Comparison of ENCODE assay signal across 9 mouse cellular contexts in genomic region chr1:65112031-65112806, GRCm38 (mm10). TPM values are rescaled to one million over a fixed set of nuclear protein-coding genes. Genes with fewer than 3 reads are reported as not detected.
DNase-seq lines count a peak whose midpoint lies in the region; ATAC-seq and TF ChIP-seq lines count a peak whose summit lies in the region.
"Had no signal": no experiment of that assay in that cellular context is flagged by ENCODE, and none has a peak within 500 bp of the region (broad histone marks: within the 10 kb centered on the region; RNA-seq: fewer than 3 reads in every experiment).

No protein-coding gene starts in this region.

- no peak overlapping the region for H3K9ac ChIP-seq in embryonic facial prominence, embryonic 12.5 days
- no peak overlapping the region for H3K9ac ChIP-seq in heart, embryonic 12.5 days
- H3K9ac ChIP-seq in kidney, postnatal 0 days (ENCODE audit: low read depth, low read length): peak overlapping the region; percentile 42; the same call in 1 of the 2 replicates
- 0 out of 2 replicates have a peak overlapping the region, but pooled peaks have one; percentile 9 for H3K9ac ChIP-seq in liver, embryonic 11.5 days (ENCODE audit: low read depth, low read length)

- 10% methylated on average over 8 of the region's 8 CpGs for WGBS in embryonic facial prominence, embryonic 12.5 days
- WGBS in heart, embryonic 12.5 days: 11% methylated on average over 8 of the region's 8 CpGs
- WGBS in kidney, postnatal 0 days: 8% methylated on average over 8 of the region's 8 CpGs
- 11% methylated on average over 8 of the region's 8 CpGs for WGBS in liver, embryonic 11.5 days

- ATAC-seq in embryonic facial prominence, embryonic 12.5 days (ENCODE audit: insufficient number of reproducible peaks, insufficient read depth, low FRiP score, low TSS enrichment): no peak
- ATAC-seq in heart, embryonic 12.5 days (ENCODE audit: insufficient number of reproducible peaks, low FRiP score): no peak
- ATAC-seq in kidney, postnatal 0 days (replicated peaks; ENCODE audit: low FRiP score, low read depth): peak; percentile 45; the same call in 1 of the 2 replicates
- ATAC-seq in liver, embryonic 11.5 days (replicated peaks; ENCODE audit: low FRiP score): peak; percentile 57

- H3K27me3 ChIP-seq in C2C12 (ENCODE audit: control insufficient read depth, insufficient read depth, insufficient read length): no peaks in the 10 kb centered on the region
- H3K27me3 ChIP-seq in embryonic facial prominence, embryonic 12.5 days: no peaks in the 10 kb centered on the region
- H3K27me3 ChIP-seq in heart, embryonic 12.5 days (replicated peaks): no peaks in the 10 kb centered on the region
- H3K27me3 ChIP-seq in kidney, postnatal 0 days (ENCODE audit: insufficient read depth, low read length): no peaks in the 10 kb centered on the region
- H3K27me3 ChIP-seq in liver, embryonic 11.5 days (replicated peaks; ENCODE audit: control insufficient read depth, insufficient read depth, low read length): no peaks in the 10 kb centered on the region

- no peaks in the 10 kb centered on the region for H3K9me3 ChIP-seq in embryonic facial prominence, embryonic 12.5 days
- no peaks in the 10 kb centered on the region for H3K9me3 ChIP-seq in heart, embryonic 12.5 days (replicated peaks)
- no peaks in the 10 kb centered on the region for H3K9me3 ChIP-seq in kidney, postnatal 0 days (replicated peaks; ENCODE audit: low read length)
- H3K9me3 ChIP-seq in liver, embryonic 11.5 days (ENCODE audit: control insufficient read depth, low read length): no peaks in the 10 kb centered on the region

- TF ChIP-seq CTCF in C2C12 (IDR thresholded peaks at IDR 0.05; ENCODE audit: control insufficient read depth, insufficient read depth, insufficient read length): peak; percentile 26
- TF ChIP-seq CTCF in kidney, postnatal 0 days (IDR thresholded peaks at IDR 0.05; ENCODE audit: low read depth): peak; percentile 96

- H3K79me3 ChIP-seq in C2C12 (ENCODE audit: low read depth): no peaks in the 10 kb centered on the region

- no peak overlapping the region for H3ac ChIP-seq in C2C12 (ENCODE audit: control insufficient read depth, insufficient read length, low read depth)

- H3K4me1 ChIP-seq in embryonic facial prominence, embryonic 12.5 days: no peaks in the 10 kb centered on the region
- H3K4me1 ChIP-seq in heart, embryonic 12.5 days (replicated peaks): no peaks in the 10 kb centered on the region
- H3K4me1 ChIP-seq in kidney, postnatal 0 days (replicated peaks; ENCODE audit: insufficient read depth, low read length): 0 out of 2 replicates have a peak, but pooled peaks cover 3% of the 10 kb centered on the region
- H3K4me1 ChIP-seq in liver, embryonic 11.5 days (replicated peaks; ENCODE audit: control insufficient read depth, insufficient read depth, low read length): no peaks in the 10 kb centered on the region

- H3K36me3 ChIP-seq in C2C12 (ENCODE audit: control insufficient read depth, insufficient read depth): no peaks in the 10 kb centered on the region
- H3K36me3 ChIP-seq in embryonic facial prominence, embryonic 12.5 days: no peaks in the 10 kb centered on the region
- no peaks in the 10 kb centered on the region for H3K36me3 ChIP-seq in heart, embryonic 12.5 days
- H3K36me3 ChIP-seq in kidney, postnatal 0 days (ENCODE audit: insufficient read depth, low read length): no peaks in the 10 kb centered on the region
- H3K36me3 ChIP-seq in liver, embryonic 11.5 days (ENCODE audit: control insufficient read depth, insufficient read depth, low read length): no peaks in the 10 kb centered on the region

- peak overlapping the region; percentile 33 for H3K4me2 ChIP-seq in embryonic facial prominence, embryonic 12.5 days (replicated peaks)
- H3K4me2 ChIP-seq in heart, embryonic 12.5 days: peak overlapping the region; percentile 56
- H3K4me2 ChIP-seq in kidney, postnatal 0 days (ENCODE audit: low read length): peak overlapping the region; percentile 53
- peak overlapping the region; percentile 50 for H3K4me2 ChIP-seq in liver, embryonic 11.5 days

- DNase-seq in adrenal gland, postnatal 4 days (ENCODE audit: low spot score in 2 of 2): peak; percentile 27 to 55
- peak; percentile 96 for DNase-seq in kidney, postnatal 0 days (ENCODE audit: low spot score)
- no peak for DNase-seq in liver, embryonic 11.5 days (ENCODE audit: low spot score)
- DNase-seq in natural killer cell, adult 2 months (ENCODE audit: low spot score in 2 of 2): peak; percentile 20 to 26
- DNase-seq in testis, postnatal 10 days (ENCODE audit: low spot score): peak; percentile 83

- H3K27ac ChIP-seq in embryonic facial prominence, embryonic 12.5 days: no peak overlapping the region
- no peak overlapping the region for H3K27ac ChIP-seq in heart, embryonic 12.5 days (ENCODE audit: poor library complexity, severe bottlenecking)
- peak overlapping the region; percentile 43 for H3K27ac ChIP-seq in kidney, postnatal 0 days
- no peak overlapping the region; the same call in 1 of the 2 replicates for H3K27ac ChIP-seq in liver, embryonic 11.5 days (ENCODE audit: low read depth, low read length)

- H3K4me3 ChIP-seq in C2C12 (ENCODE audit: insufficient read depth, poor library complexity, severe bottlenecking): no peak overlapping the region
- no peak overlapping the region for H3K4me3 ChIP-seq in embryonic facial prominence, embryonic 12.5 days
- H3K4me3 ChIP-seq in heart, embryonic 12.5 days: peak overlapping the region; percentile 9; the same call in 1 of the 2 replicates
- peak overlapping the region; percentile 11; the same call in 1 of the 2 replicates for H3K4me3 ChIP-seq in kidney, postnatal 0 days (replicated peaks; ENCODE audit: low read depth, low read length)
- H3K4me3 ChIP-seq in liver, embryonic 11.5 days (ENCODE audit: low read depth, low read length): no peak overlapping the region

- no peaks in the 10 kb centered on the region for H3K79me2 ChIP-seq in C2C12 (ENCODE audit: control insufficient read depth, insufficient read depth)

TF ChIP-seq in C2C12, 6 proteins besides CTCF, POLR2A, EP300 and RAD21:
- no peak for TF ChIP-seq USF1 (IDR thresholded peaks at IDR 0.05; ENCODE audit: low read depth)
- no peak for TF ChIP-seq MYOG (IDR thresholded peaks at IDR 0.05; ENCODE audit: control insufficient read depth, extremely low read depth, insufficient read length)
- TF ChIP-seq FOSL1 (IDR thresholded peaks at IDR 0.05; ENCODE audit: insufficient read depth, low read length, poor library complexity, severe bottlenecking): no peak
- TF ChIP-seq MAX (IDR thresholded peaks at IDR 0.05): no peak
- no peak for TF ChIP-seq MYOD1 (IDR thresholded peaks at IDR 0.05; ENCODE audit: control insufficient read depth, insufficient read length, low read depth)
- no peak for TF ChIP-seq CEBPB (IDR thresholded peaks at IDR 0.05; ENCODE audit: low read depth)

RNA-seq across cellular contexts. Expression of gene Gm28845, which starts 7.1 kb away (rescaled TPM):
- not detected for polyA plus RNA-seq in C2C12 (2012; fragmentation: generic; extraction: Trizol)
- not detected for total RNA-seq in adrenal gland, postnatal 4 days (2021)
- not detected in 2 replicates for polyA plus RNA-seq in embryonic facial prominence, embryonic 12.5 days (2016; fragmentation: Nextera tagmentation; extraction: Ambion mirVana)
- not detected in 2 replicates for polyA plus RNA-seq in heart, embryonic 12.5 days (2016; fragmentation: Nextera tagmentation; extraction: Ambion mirVana)
- not detected in 2 replicates for polyA plus RNA-seq in kidney, postnatal 0 days (2015; fragmentation: Nextera tagmentation; extraction: Ambion mirVana)
- not detected in 2 replicates for polyA plus RNA-seq in liver, embryonic 11.5 days (2014; fragmentation: Nextera tagmentation; extraction: Ambion mirVana)
- total RNA-seq: gastrocnemius, postnatal 36 days had no signal

RNA-seq across cellular contexts. Expression of gene Cryga, which starts 9.0 kb away (rescaled TPM):
- polyA plus RNA-seq in C2C12 (2012; fragmentation: generic; extraction: Trizol): not detected
- total RNA-seq in adrenal gland, postnatal 4 days (2021): not detected
- polyA plus RNA-seq in embryonic facial prominence, embryonic 12.5 days (2016; fragmentation: Nextera tagmentation; extraction: Ambion mirVana): 33.2 and 41.0 TPM in 2 replicates
- polyA plus RNA-seq in heart, embryonic 12.5 days (2016; fragmentation: Nextera tagmentation; extraction: Ambion mirVana): not detected in 2 replicates
- not detected in 2 replicates for polyA plus RNA-seq in kidney, postnatal 0 days (2015; fragmentation: Nextera tagmentation; extraction: Ambion mirVana)
- polyA plus RNA-seq in liver, embryonic 11.5 days (2014; fragmentation: Nextera tagmentation; extraction: Ambion mirVana): not detected in 2 replicates
- total RNA-seq: gastrocnemius, postnatal 36 days had no signal

RNA-seq across cellular contexts. Expression of gene D630023F18Rik, which starts 10.8 kb away (rescaled TPM):
- not detected for polyA plus RNA-seq in C2C12 (2012; fragmentation: generic; extraction: Trizol)
- 1 to 10 TPM in 1 of 2 experiments, not detected in 1; 1.2 TPM for total RNA-seq in adrenal gland, postnatal 4 days (2021)
- polyA plus RNA-seq in embryonic facial prominence, embryonic 12.5 days (2016; fragmentation: Nextera tagmentation; extraction: Ambion mirVana): 0.19 and 0.42 TPM in 2 replicates
- 0.08 TPM in 1 of 2 replicates, not detected in the other for polyA plus RNA-seq in heart, embryonic 12.5 days (2016; fragmentation: Nextera tagmentation; extraction: Ambion mirVana)
- polyA plus RNA-seq in kidney, postnatal 0 days (2015; fragmentation: Nextera tagmentation; extraction: Ambion mirVana): 3.3 and 3.9 TPM in 2 replicates
- polyA plus RNA-seq in liver, embryonic 11.5 days (2014; fragmentation: Nextera tagmentation; extraction: Ambion mirVana): 0.32 and 0.49 TPM in 2 replicates
- total RNA-seq: gastrocnemius, postnatal 36 days had no signal

RNA-seq across cellular contexts. Expression of gene Crygb, which starts 30.1 kb away (rescaled TPM):
- not detected for polyA plus RNA-seq in C2C12 (2012; fragmentation: generic; extraction: Trizol)
- total RNA-seq in adrenal gland, postnatal 4 days (2021): not detected
- polyA plus RNA-seq in embryonic facial prominence, embryonic 12.5 days (2016; fragmentation: Nextera tagmentation; extraction: Ambion mirVana): 5.9 and 6.7 TPM in 2 replicates
- 0.58 and 1.1 TPM in 2 replicates for polyA plus RNA-seq in heart, embryonic 12.5 days (2016; fragmentation: Nextera tagmentation; extraction: Ambion mirVana)
- polyA plus RNA-seq in kidney, postnatal 0 days (2015; fragmentation: Nextera tagmentation; extraction: Ambion mirVana): not detected in 2 replicates
- not detected in 2 replicates for polyA plus RNA-seq in liver, embryonic 11.5 days (2014; fragmentation: Nextera tagmentation; extraction: Ambion mirVana)
- total RNA-seq: gastrocnemius, postnatal 36 days had no signal

RNA-seq across cellular contexts. Expression of gene Crygc, which starts 38.7 kb away (rescaled TPM):
- not detected for polyA plus RNA-seq in C2C12 (2012; fragmentation: generic; extraction: Trizol)
- not detected for total RNA-seq in adrenal gland, postnatal 4 days (2021)
- polyA plus RNA-seq in embryonic facial prominence, embryonic 12.5 days (2016; fragmentation: Nextera tagmentation; extraction: Ambion mirVana): 6.9 and 15.0 TPM in 2 replicates
- not detected in 2 replicates for polyA plus RNA-seq in heart, embryonic 12.5 days (2016; fragmentation: Nextera tagmentation; extraction: Ambion mirVana)
- polyA plus RNA-seq in kidney, postnatal 0 days (2015; fragmentation: Nextera tagmentation; extraction: Ambion mirVana): not detected in 2 replicates
- polyA plus RNA-seq in liver, embryonic 11.5 days (2014; fragmentation: Nextera tagmentation; extraction: Ambion mirVana): not detected in 2 replicates
- total RNA-seq: gastrocnemius, postnatal 36 days had no signal

Comparison
In these comparisons a context has a peak if more than half of its experiments do, and no peak if none do; other contexts are left out.
1. H3K4me3 ChIP-seq: peak in heart, embryonic 12.5 days (single experiment) and kidney, postnatal 0 days (single experiment); none in C2C12 (single experiment), embryonic facial prominence, embryonic 12.5 days (single experiment) and liver, embryonic 11.5 days (single experiment).
2. ATAC-seq: peak in kidney, postnatal 0 days (single experiment) and liver, embryonic 11.5 days (single experiment); none in embryonic facial prominence, embryonic 12.5 days (single experiment) and heart, embryonic 12.5 days (single experiment).
3. H3K9ac ChIP-seq: peak in kidney, postnatal 0 days (single experiment) and liver, embryonic 11.5 days (single experiment); none in embryonic facial prominence, embryonic 12.5 days (single experiment) and heart, embryonic 12.5 days (single experiment).
4. RNA of gene Cryga, which starts 9.0 kb away (polyA plus RNA-seq): 33.2 to 41.0 TPM in embryonic facial prominence, embryonic 12.5 days; not detected in C2C12 (single experiment), not detected in heart, embryonic 12.5 days, not detected in kidney, postnatal 0 days and not detected in liver, embryonic 11.5 days; every median in the first group is over 10 times any median in the second.
5. Peak in every context shown above with its lines, with median percentiles within 50 percentile points of each other: H3K4me2 ChIP-seq.